Mouse (Mus musculus) embryo, embryonic 9.5 days (tissue): ENCODE data around the gene Irf7.
A peak's percentile ranks its signal among the peaks of the same experiment; 100 is the strongest.
"Not testable (repeated sequence)": the region's sequence is repeated elsewhere in the genome, so short reads cannot be mapped to it uniquely, and the experiment has no call there.

Experiments used
- DNase-seq: peaks from one replicate; pipeline ENCODE4 v3.0.0-alpha.2; 2017; ENCODE audit errors: extremely low spot score

Irf7 gene

GRCm38 (mm10) chr7:141275356-141275755, 9.1 kb upstream of the Irf7 start:
- DNase-seq = no peak

- no peak for DNase-seq
Measured at GRCm38 (mm10) chr7:141270631-141271030, 4.3 kb upstream of the Irf7 start.

- no peak for DNase-seq
Measured at GRCm38 (mm10) chr7:141269273-141269545, 2.9 kb upstream of the Irf7 start.

- no peak for DNase-seq
Measured at GRCm38 (mm10) chr7:141268466-141269272, 2.4 kb upstream of the Irf7 start.

DNA sequence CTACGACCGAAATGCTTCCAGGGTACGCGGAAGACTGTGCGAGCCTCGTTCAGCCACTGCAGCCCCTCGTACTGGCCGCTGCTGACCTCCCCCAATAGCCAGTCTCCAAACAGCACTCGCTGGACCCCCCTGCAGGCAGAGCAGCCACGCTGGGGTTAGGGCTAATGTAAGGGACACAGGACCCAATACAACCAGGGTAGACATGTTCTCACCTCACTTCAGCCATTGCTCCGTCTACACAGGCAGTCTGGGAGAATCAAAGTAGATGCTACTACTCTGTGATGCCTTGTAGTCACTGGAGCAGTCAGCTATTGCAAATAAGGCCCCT, 906 bp downstream of the Irf7 start:
- DNase-seq = no peak

DNA sequence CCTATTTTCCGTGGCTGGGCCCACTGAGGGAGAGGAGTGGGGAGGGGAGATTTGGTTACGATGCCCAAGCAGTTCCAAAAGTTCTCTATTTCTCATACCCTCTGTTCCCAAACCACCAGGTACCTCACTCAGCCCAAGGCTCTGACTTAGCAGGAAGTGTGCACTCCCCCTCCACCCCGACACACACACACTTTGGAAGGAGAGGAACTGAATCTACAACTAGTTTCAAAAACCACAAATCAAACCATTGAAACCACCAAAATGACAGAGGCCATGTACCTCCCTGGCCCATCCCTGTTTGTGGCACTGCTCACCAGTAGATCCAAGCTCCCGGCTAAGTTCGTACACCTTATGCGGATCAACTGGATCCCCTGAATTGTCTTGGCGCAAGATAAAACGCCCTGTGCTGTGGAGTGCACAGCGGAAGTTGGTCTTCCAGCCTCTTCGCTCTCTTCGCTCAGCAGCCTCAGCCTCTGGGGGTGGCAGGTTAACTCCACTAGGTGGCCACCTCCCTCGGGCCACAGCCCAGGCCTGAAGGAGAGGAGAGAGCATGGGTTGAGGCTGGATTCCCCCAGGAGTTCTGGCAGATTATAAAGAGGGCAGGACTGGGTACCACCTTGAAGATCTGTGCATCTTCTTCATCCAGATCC, 1.4 kb downstream of the Irf7 start:
- DNase-seq = no peak

- no peak for DNase-seq
Measured at GRCm38 (mm10) chr7:141264041-141264700, 2.1 kb downstream of the Irf7 start.

GRCm38 (mm10) chr7:141263640-141264039, 2.6 kb downstream of the Irf7 start:
- no peak for DNase-seq

GRCm38 (mm10) chr7:141261480-141261879, 4.8 kb downstream of the Irf7 start:
- no peak for DNase-seq

DNA sequence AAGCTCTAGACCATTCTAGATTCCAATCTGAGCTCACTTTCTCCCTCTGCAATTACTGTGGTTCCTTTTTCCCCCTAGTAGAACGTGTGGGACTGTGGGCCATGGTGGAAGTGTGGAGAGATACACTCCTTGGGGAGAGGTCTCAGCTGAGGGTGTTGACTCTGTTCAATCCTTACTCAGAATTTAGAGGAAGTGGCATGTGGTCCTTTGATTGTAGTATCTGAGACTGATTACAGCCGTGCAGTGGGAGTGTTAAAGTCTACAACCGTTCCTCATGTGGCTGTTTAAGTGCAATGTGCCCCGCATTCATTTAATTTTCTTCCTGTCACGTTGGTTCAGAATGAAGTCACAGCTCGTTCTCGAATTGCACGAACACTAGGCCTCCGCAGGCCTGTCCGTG, 10.1 kb downstream of the Irf7 start:
- no peak for DNase-seq

GRCm38 (mm10) chr7:141250486-141250885, 15.8 kb downstream of the Irf7 start:
- not testable (repeated sequence) for DNase-seq

DNA sequence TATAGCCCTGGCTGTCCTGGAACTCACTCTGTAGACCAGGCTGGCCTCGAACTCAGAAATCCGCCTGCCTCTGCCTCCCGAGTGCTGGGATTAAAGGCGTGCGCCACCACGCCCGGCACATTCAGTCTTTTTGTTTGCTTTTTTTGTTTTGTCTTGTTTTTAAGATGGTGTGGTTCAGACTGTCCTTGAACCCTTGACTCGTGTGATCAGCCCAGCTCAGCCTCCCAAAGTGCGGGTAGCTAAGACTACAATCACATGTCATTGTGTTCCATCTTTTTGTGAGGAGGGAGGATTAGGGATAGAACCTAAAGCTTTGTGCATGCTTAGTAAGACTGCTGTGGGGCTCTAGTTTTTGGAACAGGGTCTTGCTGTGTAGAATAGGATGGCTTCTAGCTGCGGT, 34.7 kb downstream of the Irf7 start:
- no peak for DNase-seq

DNA sequence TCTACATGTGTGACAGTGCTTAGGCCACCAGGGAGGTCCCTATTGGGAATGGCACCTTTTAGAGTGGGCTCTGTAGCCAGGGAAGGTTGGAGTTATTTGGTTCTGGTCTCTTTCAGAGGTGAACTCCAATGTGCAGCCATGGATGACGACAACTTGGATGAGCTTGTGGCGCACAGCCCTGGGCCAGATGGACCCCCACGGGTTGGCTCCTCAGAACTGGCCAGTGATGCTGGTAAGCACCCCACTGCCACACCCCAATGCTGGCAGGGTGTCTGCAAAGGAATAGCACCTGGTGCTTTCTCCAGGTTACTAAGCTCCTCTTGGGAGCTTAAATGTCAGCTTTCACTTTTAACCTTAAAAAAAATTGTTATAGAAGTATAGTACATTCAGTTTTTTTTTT, 35.2 kb downstream of the Irf7 start:
- DNase-seq = no peak

GRCm38 (mm10) chr7:141230570-141230969, 35.7 kb downstream of the Irf7 start:
- DNase-seq = no peak

DNA sequence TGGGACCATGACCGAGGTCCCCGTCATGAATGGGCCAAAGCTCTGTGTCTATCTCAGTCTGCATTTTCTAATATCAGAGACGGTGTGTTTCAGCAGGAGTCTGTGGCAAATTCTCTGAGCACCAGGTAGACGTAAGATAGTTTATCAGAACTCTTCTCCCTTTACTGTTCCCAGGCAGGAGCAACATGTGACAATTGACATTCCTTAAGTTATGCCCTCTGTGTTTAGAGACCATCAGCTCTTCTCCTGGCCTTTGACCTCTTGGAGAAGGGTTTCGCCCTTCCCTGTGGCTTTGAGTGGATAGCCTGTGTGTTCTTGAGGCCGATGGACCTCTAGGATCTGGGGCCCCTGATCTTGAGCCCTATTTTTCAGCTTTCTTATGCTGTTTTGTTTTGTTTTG, 36.6 kb downstream of the Irf7 start:
- DNase-seq = no peak

DNA sequence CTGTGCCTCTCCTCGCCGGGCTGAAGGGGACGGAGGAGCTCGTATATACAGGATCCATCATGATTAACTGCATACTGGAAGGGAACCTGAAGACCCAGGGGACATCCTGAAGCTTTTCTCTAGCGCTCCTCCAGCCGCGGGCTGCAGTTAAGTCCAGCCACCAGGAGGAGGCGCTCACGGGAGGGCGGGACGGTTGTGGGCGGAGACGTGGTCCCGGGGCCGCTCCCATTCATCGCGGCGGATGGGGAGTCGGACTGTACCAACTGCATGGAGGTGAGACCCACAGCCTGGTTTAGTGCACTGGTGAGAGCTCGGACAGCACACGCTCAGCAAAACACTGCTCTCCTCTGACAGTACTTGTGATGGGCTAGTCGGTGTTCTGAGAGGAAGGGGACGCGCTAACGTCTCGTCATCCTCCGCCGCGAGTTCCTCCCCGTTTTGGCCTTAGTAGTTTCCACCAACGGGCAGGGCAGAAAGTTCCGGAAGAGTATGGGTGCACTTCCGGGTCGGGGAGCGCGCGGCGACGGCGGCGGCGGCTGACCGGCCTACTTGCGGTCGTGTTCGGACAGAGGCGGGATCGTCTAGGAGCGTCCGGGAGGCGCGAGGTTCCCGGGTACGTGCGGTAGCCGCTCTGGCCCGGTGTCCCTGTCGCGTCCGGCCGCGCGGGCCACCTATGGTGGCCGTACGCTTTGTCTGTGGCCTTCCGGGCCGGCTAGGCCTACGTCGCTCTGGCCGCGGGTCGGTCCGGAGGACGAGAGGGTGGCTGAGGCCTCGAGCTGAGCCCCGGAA, 37.8 kb downstream of the Irf7 start, which contains the start of gene Phrf1:
Phrf1 (plus strand) TSS at position 506 of the 789 bp plus-strand sequence.
- peak; percentile 93 for DNase-seq

- DNase-seq = no peak
Measured at GRCm38 (mm10) chr7:141227796-141228195, 38.5 kb downstream of the Irf7 start.

- no peak for DNase-seq
Measured at GRCm38 (mm10) chr7:141226535-141226934, 39.7 kb downstream of the Irf7 start.

- no peak for DNase-seq
Measured at GRCm38 (mm10) chr7:141222696-141223215, 43.5 kb downstream of the Irf7 start.

- DNase-seq = no peak
Measured at GRCm38 (mm10) chr7:141222126-141222467, 44.2 kb downstream of the Irf7 start.

GRCm38 (mm10) chr7:141221249-141222125, 44.8 kb downstream of the Irf7 start:
- DNase-seq = peak; percentile 100
